Mouse (Mus musculus): Measurements from ENCODE around the gene Mtx3.

The Mtx3 gene

DNA sequence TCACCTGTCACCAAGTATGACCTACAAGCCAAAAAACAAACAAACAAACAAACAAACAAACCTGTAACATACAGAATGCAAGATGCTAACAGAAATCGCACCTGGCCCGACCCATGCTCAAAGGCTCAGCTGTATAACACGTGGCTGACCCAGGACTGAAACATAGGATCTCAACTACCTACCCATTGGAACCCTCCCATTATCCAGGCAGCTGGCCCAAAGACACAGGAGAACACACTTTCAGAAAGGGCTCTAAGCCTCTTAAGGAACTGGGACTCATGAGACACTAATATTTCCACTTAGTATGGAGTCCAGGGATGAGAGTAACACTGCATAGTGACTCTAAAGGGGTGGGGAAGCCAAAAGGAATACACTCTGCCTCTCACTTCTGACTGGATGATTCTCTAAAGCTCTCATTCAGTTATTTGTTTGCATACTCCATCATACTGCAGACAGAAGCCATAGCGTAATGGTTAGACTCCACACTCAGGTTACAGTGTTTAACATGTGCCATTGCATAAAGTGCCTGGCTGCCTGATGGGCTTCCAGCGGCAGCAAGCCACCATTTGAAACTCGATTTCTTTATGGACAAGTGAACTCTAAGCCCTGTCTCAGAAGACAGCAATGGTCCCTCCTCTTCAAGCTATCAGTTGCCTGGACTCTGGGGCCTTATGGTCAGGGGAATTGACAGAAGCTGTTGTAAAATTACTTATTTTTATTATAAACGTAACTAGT lies 38.6 kb downstream of the Mtx3 start:
- no peak for DNase-seq (ENCODE audit: extremely low read depth, low read depth)

DNA sequence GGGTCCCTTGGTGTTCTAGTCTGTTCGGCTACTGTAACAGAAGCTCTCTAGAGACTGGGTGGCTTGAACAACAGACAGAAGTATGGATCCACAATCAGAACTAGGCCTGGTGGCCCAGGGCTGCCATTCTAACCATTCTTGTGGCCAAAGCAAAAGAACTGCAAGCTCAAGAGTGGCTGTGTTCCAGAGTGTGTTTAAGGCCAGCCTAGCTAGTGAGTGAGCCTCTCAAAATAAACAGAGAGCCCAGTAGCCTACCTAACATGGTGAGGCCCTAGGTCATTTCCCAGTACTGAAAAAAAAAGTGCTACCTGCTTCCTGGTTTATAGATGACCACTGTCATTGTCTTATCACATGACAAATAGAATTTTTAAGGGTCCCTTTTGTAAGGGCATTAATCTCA lies 39.6 kb downstream of the Mtx3 start:
- DNase-seq (ENCODE audit: extremely low read depth, low read depth), result no peak

DNA sequence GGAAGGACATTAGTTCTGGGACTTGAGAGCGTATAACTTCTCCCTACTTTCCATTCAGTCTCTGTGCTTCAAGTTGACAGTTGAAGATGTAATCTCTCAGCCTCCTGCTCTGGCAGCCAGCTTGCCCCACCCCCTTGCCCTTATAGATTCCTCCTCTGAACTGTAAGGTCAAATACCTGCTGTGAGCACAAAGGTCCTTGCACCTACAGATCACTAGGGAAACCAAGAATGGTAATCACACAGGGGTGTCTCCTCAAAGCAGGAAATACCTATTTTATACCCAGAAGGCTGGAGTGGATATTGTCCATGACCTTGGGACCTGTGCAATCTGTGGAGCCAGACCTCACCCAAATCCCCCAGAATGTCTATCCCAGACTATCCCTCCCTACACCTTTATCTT lies 40.4 kb downstream of the Mtx3 start:
- no peak for DNase-seq (ENCODE audit: extremely low read depth, low read depth)

DNA sequence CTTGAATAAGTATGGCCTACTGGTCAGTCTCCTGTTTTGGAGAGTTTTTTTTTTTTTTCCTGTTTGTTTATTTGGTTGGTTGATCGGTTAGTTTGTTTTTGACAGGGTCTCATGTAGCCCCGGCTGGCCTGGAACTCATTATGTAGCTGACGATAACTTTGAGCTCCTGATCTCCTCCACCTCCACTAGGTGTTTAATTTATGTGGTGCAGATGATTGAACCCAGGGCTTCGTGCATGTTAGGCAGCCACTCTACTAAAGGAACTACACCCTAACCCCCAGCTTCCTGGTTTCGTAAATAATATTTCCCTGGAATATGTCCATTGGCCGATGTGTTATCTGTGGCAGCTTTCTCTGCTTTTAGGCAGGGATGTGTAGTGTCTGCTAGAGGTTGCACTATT lies 54.5 kb downstream of the Mtx3 start:
- DNase-seq (ENCODE audit: extremely low read depth, low read depth), result no peak

DNA sequence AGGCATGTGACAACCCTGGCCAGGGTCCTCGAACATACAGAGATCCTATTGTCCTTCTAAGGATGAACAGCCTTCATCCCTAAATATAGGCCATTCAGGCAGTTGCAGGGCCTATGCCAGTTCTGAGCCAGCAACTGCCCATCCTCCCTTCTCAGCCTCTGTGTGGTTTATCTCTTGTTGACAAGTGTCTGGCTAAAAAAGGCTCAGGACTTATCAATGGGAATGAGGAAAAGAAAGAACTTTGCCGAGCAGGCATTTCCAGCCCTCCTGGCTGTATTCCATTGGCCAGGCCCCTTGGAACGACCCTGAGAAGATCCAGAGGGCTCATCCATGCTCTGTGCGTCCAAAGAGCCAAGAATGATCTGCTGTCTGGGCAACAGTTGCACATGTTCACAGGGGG lies 58.7 kb downstream of the Mtx3 start:
- DNase-seq (ENCODE audit: extremely low read depth, low read depth), result no peak

DNA sequence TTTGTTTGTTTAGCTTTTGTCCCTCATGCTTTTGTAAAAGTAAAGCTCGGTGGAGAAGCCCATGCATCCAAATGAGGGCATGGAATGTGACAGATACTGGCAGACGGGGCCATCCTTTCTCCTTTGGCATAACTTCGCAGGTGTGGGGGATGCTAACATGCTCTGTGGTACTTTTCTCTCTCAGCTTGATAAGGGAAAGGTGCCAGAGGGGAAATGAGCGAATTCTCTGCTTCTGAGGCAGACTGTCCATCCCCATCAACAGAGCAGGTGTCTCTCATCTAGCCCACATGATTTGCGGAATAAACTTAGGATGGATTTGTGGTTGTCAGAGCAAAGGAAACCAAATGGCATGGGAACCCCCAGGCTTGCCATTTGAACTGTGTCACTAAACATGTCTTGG lies 61.4 kb downstream of the Mtx3 start:
- no peak for DNase-seq (ENCODE audit: extremely low read depth, low read depth)

DNA sequence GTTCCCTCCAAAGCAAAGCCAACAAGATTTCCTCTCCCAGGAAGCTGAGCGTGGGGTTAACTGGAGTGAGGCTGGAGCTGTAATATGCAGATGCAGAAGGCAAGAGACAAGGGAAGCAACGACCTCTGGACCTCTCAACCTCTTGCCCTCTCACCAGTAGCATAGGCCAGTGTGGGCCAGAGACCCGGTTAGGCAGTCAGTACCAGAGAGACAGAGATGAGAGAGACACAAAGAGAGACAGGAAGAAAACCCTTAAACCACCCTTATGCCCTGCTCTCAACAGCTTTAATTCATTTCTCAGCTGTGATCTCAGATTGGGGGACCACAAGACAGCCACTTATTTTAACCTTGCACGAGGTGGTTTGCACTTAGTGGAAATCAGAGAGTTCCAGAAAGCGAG lies 62.8 kb downstream of the Mtx3 start:
- DNase-seq (ENCODE audit: extremely low read depth, low read depth), result no peak

Data from MEL-GATA-1-ER (cell line).